Comparison of ENCODE assay signal across 19 mouse cellular contexts in the genomic region with DNA sequence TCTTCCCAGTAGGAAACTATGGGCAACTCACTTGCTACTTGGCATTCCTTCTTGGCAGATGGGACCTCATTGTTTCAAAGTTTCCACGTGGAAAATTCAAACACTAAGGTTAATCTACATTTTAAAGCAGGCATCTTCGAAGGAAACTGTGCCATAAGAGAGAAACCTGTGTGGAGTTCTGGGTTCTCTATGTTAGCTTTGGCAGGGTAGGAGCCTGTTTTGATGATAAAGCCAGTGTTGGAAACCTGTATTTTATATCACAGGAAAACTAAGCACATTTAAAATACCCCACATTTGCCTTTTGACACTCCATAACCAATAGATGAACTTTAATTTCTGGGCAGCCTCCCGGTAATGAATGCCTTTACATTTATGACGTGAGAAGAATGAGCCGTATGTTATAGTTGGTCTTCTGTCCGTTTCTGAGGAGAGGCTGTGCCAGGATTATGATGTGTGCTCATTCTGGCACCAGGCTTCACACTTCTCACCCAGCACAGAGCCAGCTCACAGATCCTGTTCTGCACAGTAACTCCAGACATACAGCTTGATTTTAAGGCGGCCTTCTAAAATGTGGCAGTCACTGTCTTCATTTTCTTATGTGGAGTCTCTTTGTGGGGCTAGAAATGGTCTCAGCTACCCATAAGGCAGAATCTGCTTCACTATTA.
DNase-seq lines count a peak whose midpoint lies in the region.
"Had no signal": no experiment of that assay in that cellular context is flagged by ENCODE, and none has a peak within 500 bp of the region (broad histone marks: within the 10 kb centered on the region; RNA-seq: fewer than 3 reads in every experiment).

No protein-coding gene starts in this region.

- DNase-seq in cerebellum, postnatal 10 days = peak; percentile 18 to 31
- no peak for DNase-seq in cerebellum, adult 9-11 months
- DNase-seq in frontal cortex, adult 2 months (ENCODE audit: extremely low spot score in 1 of 2, low spot score in 1 of 2) = peak; percentile 5 to 39
- no peak for DNase-seq in frontal cortex, postnatal 10 days (ENCODE audit: low spot score in 2 of 2)
- peak; percentile 30 for DNase-seq in right cerebral cortex, adult 18-20 months
- DNase-seq in right cerebral cortex, postnatal 4 days = no peak
- DNase-seq in telencephalon, adult 2 months (ENCODE audit: low read depth, low spot score) = peak; percentile 34
- no peak for DNase-seq in gastrocnemius, postnatal 10 days
- DNase-seq: adrenal gland, adult 8-10 months; cerebellum, adult 9-10 months; gastrocnemius, postnatal 25 days; heart, adult 18-20 months; heart, postnatal 10 days; kidney, adult 9 months; kidney, postnatal 25 days; liver; lung, postnatal 4 days; retina, postnatal 1 day; thymus, postnatal 14 days had no signal

Comparison
In these comparisons a context has a peak if more than half of its experiments do, and no peak if none do; other contexts are left out.
1. DNase-seq: peak in cerebellum, postnatal 10 days (2 of 2), frontal cortex, adult 2 months (2 of 2), right cerebral cortex, adult 18-20 months (single experiment) and telencephalon, adult 2 months (single experiment); none in cerebellum, adult 9-11 months (single experiment), frontal cortex, postnatal 10 days (0 of 2), right cerebral cortex, postnatal 4 days (single experiment) and gastrocnemius, postnatal 10 days (single experiment).